Mouse (Mus musculus): ENCODE data around the gene Prkg1. TPM values are rescaled to one million over a fixed set of nuclear protein-coding genes. Genes with fewer than 3 reads are reported as not detected.
"Not testable (repeated sequence)": the region's sequence is repeated elsewhere in the genome, so short reads cannot be mapped to it uniquely, and the experiment has no call there.

Prkg1 gene
- polyA plus RNA-seq, 1 experiment = 0.15 TPM

DNA sequence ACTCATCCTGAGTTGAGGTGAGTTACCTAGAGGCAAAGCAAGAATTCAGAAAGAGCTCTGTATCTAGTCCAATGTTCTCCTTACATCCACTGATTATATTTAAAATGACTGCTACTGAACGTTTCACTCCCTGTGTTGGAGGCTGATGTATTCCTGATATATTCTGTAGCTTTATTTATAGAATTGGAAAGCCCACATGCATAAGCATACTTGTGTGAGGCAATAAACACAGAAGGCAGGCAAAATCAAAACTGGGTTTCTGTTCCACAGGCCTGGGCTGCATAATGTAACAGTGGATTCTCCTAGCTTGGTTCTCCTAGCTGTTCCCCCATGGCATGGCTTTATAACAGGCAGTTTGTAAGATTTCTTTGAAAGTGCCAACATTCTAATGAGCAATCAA is 368.7 kb downstream of the Prkg1 start:
- TF ChIP-seq POLR2A (IDR thresholded peaks at IDR 0.05; ENCODE audit: borderline replicate concordance, low read depth, low read length) (no peak), CTCF (IDR thresholded peaks at IDR 0.05; ENCODE audit: low read depth, low read length) (no peak)

DNA sequence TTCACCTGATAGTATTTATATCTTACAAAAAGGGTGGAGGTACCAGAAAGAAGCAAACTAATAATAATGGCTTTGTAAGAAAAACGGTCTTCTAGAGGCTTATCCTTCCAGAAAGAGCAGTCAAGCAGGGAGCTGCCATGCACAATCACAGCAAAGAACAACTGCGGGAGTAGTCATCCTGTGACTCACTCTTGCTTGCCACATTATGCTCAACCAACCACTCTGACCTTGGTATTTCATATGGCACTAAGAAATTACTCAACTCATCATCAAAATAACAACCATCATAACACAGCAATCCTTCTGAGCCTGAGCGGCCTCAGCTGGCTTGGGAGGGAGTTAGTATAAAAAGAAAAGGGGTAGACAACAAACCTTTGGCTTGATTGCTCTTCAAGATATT is 379.5 kb downstream of the Prkg1 start:
- H3K27ac ChIP-seq (ENCODE audit: insufficient read depth, low read depth, low read length) = no peak overlapping the region
- TF ChIP-seq CTCF (IDR thresholded peaks at IDR 0.05; ENCODE audit: low read depth, low read length) (no peak), POLR2A (IDR thresholded peaks at IDR 0.05; ENCODE audit: borderline replicate concordance, low read depth, low read length) (no peak)

More for the DNA sequence above, 368.7 kb downstream of the Prkg1 start:
- no peaks in the 10 kb centered on the region for H3K4me1 ChIP-seq (ENCODE audit: control insufficient read depth, insufficient read depth, low read length)
- H3K4me3 ChIP-seq (ENCODE audit: insufficient read depth, low read length) = no peak overlapping the region
- no peak overlapping the region for H3K27ac ChIP-seq (ENCODE audit: insufficient read depth, low read depth, low read length)

DNA sequence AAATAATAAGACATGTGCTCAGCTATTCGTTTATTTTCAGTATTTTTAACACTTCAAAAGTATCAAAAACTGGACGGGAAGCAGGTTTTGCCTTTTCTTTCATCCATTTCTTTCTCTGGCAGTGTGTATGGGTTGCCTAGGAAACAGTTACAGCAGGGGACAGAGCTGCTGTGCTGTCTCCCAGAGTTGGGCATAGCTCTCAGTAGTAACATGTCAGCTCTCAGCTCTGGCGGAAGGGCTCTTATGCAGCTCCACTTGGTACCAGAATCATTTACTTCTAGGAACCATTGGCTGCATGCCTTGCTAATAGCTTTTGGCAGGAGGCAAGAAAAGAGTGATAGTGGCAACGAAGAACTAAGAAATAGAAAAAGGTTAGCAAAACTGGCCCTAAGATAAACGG is 381.0 kb downstream of the Prkg1 start:
- Histone ChIP-seq H3K4me3 (ENCODE audit: insufficient read depth, low read length) (no peak overlapping the region), H3K4me1 (ENCODE audit: control insufficient read depth, insufficient read depth, low read length) (no peaks in the 10 kb centered on the region), H3K27ac (ENCODE audit: insufficient read depth, low read depth, low read length) (no peak overlapping the region)
- TF ChIP-seq CTCF (IDR thresholded peaks at IDR 0.05; ENCODE audit: low read depth, low read length) (no peak), POLR2A (IDR thresholded peaks at IDR 0.05; ENCODE audit: borderline replicate concordance, low read depth, low read length) (no peak)

More for the DNA sequence above, 379.5 kb downstream of the Prkg1 start:
- no peaks in the 10 kb centered on the region for H3K4me1 ChIP-seq (ENCODE audit: control insufficient read depth, insufficient read depth, low read length)
- no peak overlapping the region for H3K4me3 ChIP-seq (ENCODE audit: insufficient read depth, low read length)

DNA sequence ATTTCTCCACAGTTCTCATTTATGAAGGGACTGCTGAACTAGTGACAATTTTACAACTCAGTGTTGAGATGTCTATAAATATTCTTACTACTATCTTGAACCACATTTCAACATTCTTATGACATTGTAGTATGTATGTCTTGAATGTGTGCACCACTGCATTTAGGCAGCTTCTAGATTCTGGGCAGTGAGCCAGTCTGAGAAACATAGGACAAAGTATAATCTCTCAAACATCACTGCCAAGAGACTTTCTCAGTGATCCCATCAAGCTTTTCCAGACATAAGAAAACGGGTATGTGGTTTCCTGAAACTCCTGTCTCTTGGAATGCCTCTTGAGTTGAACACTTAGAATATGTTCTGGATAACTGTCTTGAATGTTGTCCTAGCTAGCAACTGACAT is 394.7 kb downstream of the Prkg1 start:
- TF ChIP-seq CTCF (IDR thresholded peaks at IDR 0.05; ENCODE audit: low read depth, low read length) (no peak), POLR2A (IDR thresholded peaks at IDR 0.05; ENCODE audit: borderline replicate concordance, low read depth, low read length) (no peak)
- no peak overlapping the region for H3K27ac ChIP-seq (ENCODE audit: insufficient read depth, low read depth, low read length)
- no peaks in the 10 kb centered on the region for H3K4me1 ChIP-seq (ENCODE audit: control insufficient read depth, insufficient read depth, low read length)
- H3K4me3 ChIP-seq (ENCODE audit: insufficient read depth, low read length) = no peak overlapping the region

DNA sequence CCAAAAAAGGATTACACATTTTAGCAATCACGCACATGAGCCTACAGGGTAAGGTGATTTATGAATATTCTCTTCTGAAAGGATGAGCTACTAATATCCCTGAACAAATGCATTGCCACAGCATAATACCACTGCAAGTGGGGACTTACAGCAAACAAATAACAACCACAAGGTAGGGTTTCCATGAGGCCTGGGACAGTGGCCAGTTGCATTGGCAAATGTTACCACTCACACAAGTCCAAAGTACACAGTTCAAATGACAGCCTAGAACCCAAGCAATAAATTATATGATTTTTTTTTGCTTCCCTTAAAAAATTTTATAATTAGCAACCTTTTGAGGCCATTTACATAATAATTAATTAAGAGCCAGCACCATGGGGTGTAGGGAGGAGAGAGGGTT is 395.7 kb downstream of the Prkg1 start:
- H3K27ac ChIP-seq (ENCODE audit: insufficient read depth, low read depth, low read length) = no peak overlapping the region
- TF ChIP-seq CTCF (IDR thresholded peaks at IDR 0.05; ENCODE audit: low read depth, low read length) (no peak), POLR2A (IDR thresholded peaks at IDR 0.05; ENCODE audit: borderline replicate concordance, low read depth, low read length) (no peak)
- no peaks in the 10 kb centered on the region for H3K4me1 ChIP-seq (ENCODE audit: control insufficient read depth, insufficient read depth, low read length)
- no peak overlapping the region for H3K4me3 ChIP-seq (ENCODE audit: insufficient read depth, low read length)

DNA sequence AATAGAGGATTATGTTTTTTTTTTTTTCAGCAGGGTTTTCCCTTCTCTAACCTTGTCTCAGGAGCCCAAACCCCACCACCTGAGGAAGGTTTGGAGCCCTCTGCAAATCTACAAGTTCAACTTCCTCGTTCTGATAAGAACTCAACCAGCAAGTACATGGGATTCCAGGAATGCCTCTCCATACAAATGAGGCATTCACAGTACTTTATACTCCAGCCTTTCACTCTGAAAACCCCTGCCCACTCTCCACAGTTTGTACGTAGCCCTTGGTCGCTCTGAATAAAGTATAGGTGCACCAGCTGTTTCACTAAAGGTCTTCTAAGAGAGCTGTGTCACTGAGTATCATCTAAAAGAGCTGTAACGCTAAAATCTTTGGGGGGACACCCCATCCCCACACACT is 402.8 kb downstream of the Prkg1 start:
- H3K27ac ChIP-seq (ENCODE audit: insufficient read depth, low read depth, low read length) = no peak overlapping the region
- H3K4me3 ChIP-seq (ENCODE audit: insufficient read depth, low read length) = no peak overlapping the region
- H3K4me1 ChIP-seq (ENCODE audit: control insufficient read depth, insufficient read depth, low read length) = no peaks in the 10 kb centered on the region
- no peak for TF ChIP-seq CTCF (IDR thresholded peaks at IDR 0.05; ENCODE audit: low read depth, low read length)
- TF ChIP-seq POLR2A (IDR thresholded peaks at IDR 0.05; ENCODE audit: borderline replicate concordance, low read depth, low read length) = no peak

DNA sequence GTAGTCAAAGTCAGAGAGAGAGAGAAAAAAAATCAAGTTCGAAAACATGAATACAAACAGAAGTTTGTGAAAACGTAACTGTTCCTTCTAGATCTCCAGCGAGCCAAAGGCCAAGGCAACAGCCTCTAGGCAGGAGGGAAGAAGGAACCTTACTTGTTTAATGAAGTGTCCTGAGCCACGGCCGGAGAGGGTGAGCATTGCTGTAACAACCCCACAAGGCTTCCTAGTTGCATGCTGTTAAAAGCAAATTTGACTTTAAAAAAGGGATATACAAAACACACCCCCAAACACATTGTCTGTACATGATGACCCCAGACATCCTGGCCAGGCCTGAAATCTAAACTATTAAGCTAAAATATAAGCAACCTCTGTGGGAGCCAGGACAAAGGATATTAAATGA is 403.3 kb downstream of the Prkg1 start:
- no peak overlapping the region for H3K27ac ChIP-seq (ENCODE audit: insufficient read depth, low read depth, low read length)
- TF ChIP-seq CTCF (IDR thresholded peaks at IDR 0.05; ENCODE audit: low read depth, low read length) = no peak
- H3K4me3 ChIP-seq (ENCODE audit: insufficient read depth, low read length) = no peak overlapping the region
- H3K4me1 ChIP-seq (ENCODE audit: control insufficient read depth, insufficient read depth, low read length) = no peaks in the 10 kb centered on the region

DNA sequence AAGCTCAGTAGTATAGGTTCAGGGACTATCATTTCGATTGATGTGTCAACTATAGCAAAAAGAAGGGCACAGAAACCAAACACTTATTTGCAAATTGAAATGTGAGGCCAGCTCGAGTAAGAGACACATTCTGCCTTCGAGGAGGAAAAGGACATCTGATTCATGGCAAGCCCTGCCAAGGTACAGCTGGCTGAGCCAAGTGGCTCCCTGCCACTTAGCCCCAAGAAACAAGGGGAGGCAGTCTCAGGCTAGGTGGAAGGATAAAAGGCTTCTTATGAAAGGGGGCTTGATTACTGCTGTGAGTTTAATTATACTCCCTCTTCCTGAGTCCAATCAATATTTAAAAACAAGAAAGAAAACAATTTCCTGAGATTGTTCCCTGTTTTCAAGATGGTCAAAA is 403.7 kb downstream of the Prkg1 start:
- TF ChIP-seq CTCF (IDR thresholded peaks at IDR 0.05; ENCODE audit: low read depth, low read length) (no peak), POLR2A (IDR thresholded peaks at IDR 0.05; ENCODE audit: borderline replicate concordance, low read depth, low read length) (no peak)
- H3K4me1 ChIP-seq (ENCODE audit: control insufficient read depth, insufficient read depth, low read length) = no peaks in the 10 kb centered on the region
- no peak overlapping the region for H3K4me3 ChIP-seq (ENCODE audit: insufficient read depth, low read length)
- no peak overlapping the region for H3K27ac ChIP-seq (ENCODE audit: insufficient read depth, low read depth, low read length)

DNA sequence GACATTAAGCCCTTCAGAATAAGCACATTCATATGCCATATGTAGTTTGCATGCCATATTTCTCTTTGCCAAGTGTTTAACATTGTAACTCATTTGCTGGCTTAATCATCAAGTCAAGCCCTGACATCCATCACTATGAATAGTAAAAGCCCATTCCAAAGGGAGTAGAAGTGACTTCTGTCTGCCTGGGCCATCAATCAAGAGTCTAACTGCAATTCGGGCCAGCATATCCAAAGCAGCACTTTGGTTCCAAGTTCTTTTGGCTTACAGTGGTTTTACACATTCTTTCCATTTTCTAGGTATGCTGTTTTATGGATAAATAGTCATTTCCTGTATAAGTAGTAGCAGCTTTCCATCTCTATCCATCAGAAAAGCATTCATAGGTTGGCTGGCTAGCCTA is 409.9 kb downstream of the Prkg1 start:
- Histone ChIP-seq H3K27ac (ENCODE audit: insufficient read depth, low read depth, low read length) (no peak overlapping the region), H3K4me3 (ENCODE audit: insufficient read depth, low read length) (no peak overlapping the region), H3K4me1 (ENCODE audit: control insufficient read depth, insufficient read depth, low read length) (no peaks in the 10 kb centered on the region)
- TF ChIP-seq POLR2A (IDR thresholded peaks at IDR 0.05; ENCODE audit: borderline replicate concordance, low read depth, low read length) (no peak), CTCF (IDR thresholded peaks at IDR 0.05; ENCODE audit: low read depth, low read length) (no peak)

DNA sequence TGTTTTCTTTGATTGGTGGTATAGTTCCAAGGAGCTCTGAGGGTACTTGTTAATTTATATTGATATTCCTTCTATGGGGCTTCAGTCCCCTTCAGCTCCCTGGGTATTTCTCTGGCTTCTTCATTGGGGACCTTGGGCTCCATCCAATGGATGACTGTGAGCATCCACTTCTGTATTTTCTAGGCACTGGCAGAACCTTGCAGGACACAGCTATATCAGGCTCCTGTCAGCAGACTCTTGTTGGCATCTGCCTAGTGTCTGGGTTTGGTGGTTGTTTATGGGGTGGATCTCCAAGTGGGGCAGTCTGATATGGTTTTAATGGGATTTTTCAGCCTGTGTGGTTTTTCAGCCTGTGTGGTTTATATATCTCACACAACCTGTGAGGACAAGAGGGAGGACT is 412.0 kb downstream of the Prkg1 start:
- H3K4me3 ChIP-seq (ENCODE audit: insufficient read depth, low read length); H3K4me1 ChIP-seq (ENCODE audit: control insufficient read depth, insufficient read depth, low read length); H3K27ac ChIP-seq (ENCODE audit: insufficient read depth, low read depth, low read length): not testable (repeated sequence)

DNA sequence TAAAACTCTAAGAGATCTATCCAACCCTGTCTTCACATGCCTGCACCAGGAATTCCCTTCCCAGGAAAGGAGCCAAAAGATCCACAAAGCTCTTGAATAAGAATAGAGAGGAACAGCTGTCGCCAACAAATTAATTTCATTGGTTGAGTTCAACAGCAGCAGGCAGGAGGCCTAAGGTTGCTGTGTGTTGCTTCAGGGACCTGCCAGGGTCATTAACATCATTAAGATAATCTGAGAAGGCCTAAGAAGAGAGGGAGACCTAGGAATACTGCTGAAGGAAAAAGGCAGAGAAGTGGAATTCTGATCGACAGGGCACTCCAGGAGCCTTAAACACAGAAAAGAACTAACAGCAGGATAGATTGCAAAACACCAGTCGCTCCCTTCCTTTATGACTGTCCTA is 413.0 kb downstream of the Prkg1 start:
- Histone ChIP-seq H3K4me3 (ENCODE audit: insufficient read depth, low read length) (no peak overlapping the region), H3K27ac (ENCODE audit: insufficient read depth, low read depth, low read length) (no peak overlapping the region), H3K4me1 (ENCODE audit: control insufficient read depth, insufficient read depth, low read length) (no peaks in the 10 kb centered on the region)
- no peak for TF ChIP-seq POLR2A (IDR thresholded peaks at IDR 0.05; ENCODE audit: borderline replicate concordance, low read depth, low read length)
- no peak for TF ChIP-seq CTCF (IDR thresholded peaks at IDR 0.05; ENCODE audit: low read depth, low read length)
